Comparison of ENCODE assay signal across 8 mouse cellular contexts in the genomic region with DNA sequence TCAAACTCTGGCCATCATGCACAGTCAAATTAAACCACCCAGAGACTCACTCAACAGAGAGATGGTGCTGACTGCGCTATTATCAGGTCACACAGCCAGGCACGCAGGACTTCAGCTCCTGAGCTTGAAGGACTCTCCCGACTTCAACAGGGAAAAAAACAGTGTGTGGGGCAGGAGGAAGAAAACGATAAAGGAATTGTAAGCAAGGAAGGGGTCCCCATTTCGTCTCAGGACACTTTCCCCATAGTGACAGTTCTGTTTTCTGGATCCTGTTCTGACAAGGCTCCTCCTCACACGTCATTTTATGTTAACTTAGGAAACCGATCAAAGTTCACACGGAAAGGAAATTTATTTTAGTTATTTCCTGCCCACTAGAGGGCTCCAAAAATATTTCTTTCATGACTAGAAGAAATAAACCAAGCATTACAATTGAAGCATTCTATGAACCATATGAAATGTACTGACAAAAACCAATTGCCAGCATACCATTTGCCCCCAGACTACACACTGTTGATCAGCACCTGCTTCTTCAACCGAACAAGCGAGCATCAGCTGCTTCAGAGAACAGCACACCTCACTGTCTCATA. TPM values are rescaled to one million over a fixed set of nuclear protein-coding genes. Genes with fewer than 3 reads are reported as not detected.
DNase-seq lines count a peak whose midpoint lies in the region; ATAC-seq and TF ChIP-seq lines count a peak whose summit lies in the region.

No protein-coding gene starts in this region.

- WGBS in heart, embryonic 13.5 days: 18% methylated on average over 10 of the region's 10 CpGs
- 27% methylated on average over 10 of the region's 10 CpGs for WGBS in embryonic facial prominence, embryonic 15.5 days
- 13% methylated on average over 10 of the region's 10 CpGs for WGBS in lung, postnatal 0 days

- peak overlapping the region; percentile 45 for H3K4me2 ChIP-seq in heart, embryonic 13.5 days
- peak overlapping the region; percentile 6; the same call in 1 of the 2 replicates for H3K4me2 ChIP-seq in embryonic facial prominence, embryonic 15.5 days (replicated peaks)
- peak overlapping the region; percentile 29 for H3K4me2 ChIP-seq in lung, postnatal 0 days (replicated peaks; ENCODE audit: low read depth, low read length)

- no peak for ATAC-seq in heart, embryonic 13.5 days (ENCODE audit: extremely low read depth, insufficient number of reproducible peaks, low FRiP score, low TSS enrichment)
- no peak for ATAC-seq in embryonic facial prominence, embryonic 15.5 days (ENCODE audit: insufficient number of reproducible peaks, low FRiP score, low TSS enrichment, low read depth)
- ATAC-seq in lung, postnatal 0 days: no peak

- no peaks in the 10 kb centered on the region for H3K9me3 ChIP-seq in heart, embryonic 13.5 days
- H3K9me3 ChIP-seq in E14TG2a.4 (ENCODE audit: low read length): no peaks in the 10 kb centered on the region
- no peaks in the 10 kb centered on the region for H3K9me3 ChIP-seq in embryonic facial prominence, embryonic 15.5 days (replicated peaks)
- H3K9me3 ChIP-seq in lung, postnatal 0 days (ENCODE audit: low read length): no peaks in the 10 kb centered on the region

- intact Hi-C loops in heart, postnatal 25 days (cut with DNase I): loop anchor here (1.0 to 5.0 kb wide), 2 partner anchors 36 to 245 kb away; no protein-coding TSS in a partner anchor

- no peak overlapping the region for H3K4me3 ChIP-seq in heart, embryonic 13.5 days
- peak overlapping the region; percentile 85 for H3K4me3 ChIP-seq in E14TG2a.4 (replicated peaks; ENCODE audit: low read length)
- H3K4me3 ChIP-seq in embryonic facial prominence, embryonic 15.5 days (replicated peaks): no peak overlapping the region
- no peak overlapping the region for H3K4me3 ChIP-seq in lung, postnatal 0 days (ENCODE audit: low read depth, low read length)

- DNase-seq in heart, postnatal 25 days (ENCODE audit: low spot score): no peak
- DNase-seq in lung, postnatal 0 days (ENCODE audit: low spot score): peak; percentile 92
- no peak for DNase-seq in T-cell, adult 2 months (ENCODE audit: low spot score)
- no peak for DNase-seq in layer of hippocampus, postnatal 10 days (ENCODE audit: low spot score in 2 of 2)
- DNase-seq in thymus, postnatal 10 days (ENCODE audit: low spot score in 2 of 2): no peak

- peak overlapping the region; percentile 50 for H3K9ac ChIP-seq in heart, embryonic 13.5 days
- no peak overlapping the region for H3K9ac ChIP-seq in embryonic facial prominence, embryonic 15.5 days
- H3K9ac ChIP-seq in lung, postnatal 0 days (replicated peaks; ENCODE audit: low read depth): no peak overlapping the region

- H3K27ac ChIP-seq in heart, embryonic 13.5 days (replicated peaks): no peak overlapping the region
- peak overlapping the region; percentile 41 for H3K27ac ChIP-seq in embryonic facial prominence, embryonic 15.5 days (replicated peaks)
- peak overlapping the region; percentile 21; the same call in 1 of the 2 replicates for H3K27ac ChIP-seq in lung, postnatal 0 days (ENCODE audit: low read length)

- peak; percentile 60; the same call in 1 of the 2 replicates for TF ChIP-seq EP300 in lung, postnatal 0 days (IDR thresholded peaks at IDR 0.05)

- no peaks in the 10 kb centered on the region for H3K27me3 ChIP-seq in heart, embryonic 13.5 days (replicated peaks)
- no peaks in the 10 kb centered on the region for H3K27me3 ChIP-seq in E14TG2a.4 (ENCODE audit: insufficient read depth, low read length)
- H3K27me3 ChIP-seq in embryonic facial prominence, embryonic 15.5 days: no peaks in the 10 kb centered on the region
- no peaks in the 10 kb centered on the region for H3K27me3 ChIP-seq in lung, postnatal 0 days (replicated peaks; ENCODE audit: insufficient read depth, low read length)

- peaks cover 61% of the 10 kb centered on the region for H3K4me1 ChIP-seq in heart, embryonic 13.5 days
- peaks cover 68% of the 10 kb centered on the region for H3K4me1 ChIP-seq in E14TG2a.4 (replicated peaks; ENCODE audit: low read depth, low read length)
- H3K4me1 ChIP-seq in embryonic facial prominence, embryonic 15.5 days: peaks cover 39% of the 10 kb centered on the region
- H3K4me1 ChIP-seq in lung, postnatal 0 days (ENCODE audit: insufficient read depth, low read depth, low read length): peaks cover 15% of the 10 kb centered on the region; the same call in 1 of the 2 replicates

- 0 out of 2 replicates have a peak, but pooled peaks have one; percentile 7 for TF ChIP-seq CTCF in E14TG2a.4 (conservative IDR thresholded peaks at IDR 0.05; ENCODE audit: low read length)
- peak; percentile 57 for TF ChIP-seq CTCF in lung, postnatal 0 days (IDR thresholded peaks at IDR 0.05)

- no peaks in the 10 kb centered on the region for H3K36me3 ChIP-seq in heart, embryonic 13.5 days
- H3K36me3 ChIP-seq in E14TG2a.4 (ENCODE audit: insufficient read depth, low read length): peaks cover 9% of the 10 kb centered on the region; the same call in 1 of the 2 replicates
- H3K36me3 ChIP-seq in embryonic facial prominence, embryonic 15.5 days: no peaks in the 10 kb centered on the region
- no peaks in the 10 kb centered on the region for H3K36me3 ChIP-seq in lung, postnatal 0 days (ENCODE audit: insufficient read depth, low read length)

RNA-seq across cellular contexts. Expression of a gene that starts 4.6 kb away (rescaled TPM):
- 55.0 and 59.1 TPM in 2 replicates for polyA plus RNA-seq in heart, embryonic 13.5 days (2015; fragmentation: Nextera tagmentation; extraction: Ambion mirVana)
- total RNA-seq in heart, postnatal 25 days (2021): 10 to 100 TPM; 89.6 to 99.7 TPM
- 73.5 and 74.7 TPM in 2 replicates for polyA plus RNA-seq in embryonic facial prominence, embryonic 15.5 days (2015; fragmentation: Nextera tagmentation; extraction: Ambion mirVana)
- polyA plus RNA-seq in lung, postnatal 0 days (2015; fragmentation: Nextera tagmentation; extraction: Ambion mirVana): 161 and 165 TPM in 2 replicates
- total RNA-seq in layer of hippocampus, postnatal 10 days (2021): 100 to 1,000 TPM; 126 to 140 TPM
